ENCODE assay signal across 10 mouse cellular contexts in the genomic region with DNA sequence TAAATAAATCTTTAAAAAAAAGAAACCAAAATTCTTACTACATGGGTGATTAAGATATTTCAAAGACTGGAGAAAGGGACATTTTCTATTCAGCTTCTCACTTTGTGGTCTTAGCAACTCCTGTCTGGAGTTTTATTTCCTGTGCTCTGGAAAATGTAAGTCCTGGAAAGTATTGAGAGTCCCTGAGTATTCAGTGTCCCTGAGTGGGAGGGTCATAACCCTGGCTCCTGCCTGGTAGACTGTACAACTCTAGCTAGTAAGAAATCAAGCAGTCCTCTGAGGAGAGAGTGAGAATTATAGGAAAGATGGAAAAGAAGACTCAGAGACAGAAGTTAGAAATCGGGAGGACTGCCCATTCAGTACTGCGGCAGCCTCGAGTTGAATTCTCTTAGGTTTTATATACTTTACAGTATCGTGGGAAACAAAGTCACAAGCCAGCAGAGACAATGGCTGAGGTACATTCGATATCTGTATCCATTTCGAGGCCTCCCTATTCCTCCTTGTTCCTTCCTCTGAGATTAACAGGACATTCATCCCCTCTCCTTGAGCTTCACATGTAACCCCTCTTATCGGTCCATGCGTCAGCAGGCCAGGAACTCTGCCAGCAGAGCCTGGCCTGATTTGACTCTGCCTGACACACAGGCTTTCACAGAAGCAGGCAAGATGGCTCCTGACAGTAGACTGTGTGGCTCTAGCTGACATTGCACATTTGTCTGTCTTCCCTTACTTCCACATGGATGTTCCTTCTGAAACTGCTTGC. TPM values are rescaled to one million over a fixed set of nuclear protein-coding genes. Genes with fewer than 3 reads are reported as not detected.
DNase-seq lines count a peak whose midpoint lies in the region.
"Had no signal": no experiment of that assay in that cellular context is flagged by ENCODE, and none has a peak within 500 bp of the region (broad histone marks: within the 10 kb centered on the region; RNA-seq: fewer than 3 reads in every experiment).

No protein-coding gene starts in this region.

- DNase-seq in lung, postnatal 10 days, result peak; percentile 26
- no peak for DNase-seq in lung, adult 18-20 months
- peak; percentile 83 to 84 for DNase-seq in heart, adult 18-20 months
- peak; percentile 85 to 88 for DNase-seq in heart, postnatal 10 days
- peak; percentile 77 for DNase-seq in testis, postnatal 14 days (ENCODE audit: low spot score)
- no peak for DNase-seq in frontal cortex, postnatal 14 days (ENCODE audit: low spot score in 2 of 2)
- no peak for DNase-seq in cerebellum, adult 9-11 months
- DNase-seq: cerebellum, adult 9-10 months; lung, adult 2 months; retina, postnatal 1 day had no signal

- intact Hi-C loops in heart, postnatal 10 days (cut with DNase I), result loop anchor here (5.0 kb wide), 1 partner anchor 86 kb away; a partner anchor contains a TSS

RNA-seq across cellular contexts. Expression of a gene that starts 12.8 kb away (rescaled TPM):
- under 1 TPM in 1 of 2 experiments, not detected in 1; 0.32 TPM for total RNA-seq in heart, adult 18-20 months (2021)
- under 1 TPM; 0.25 to 0.34 TPM for total RNA-seq in heart, postnatal 10 days (2021)

Comparison
In these comparisons a context has a peak if more than half of its experiments do, and no peak if none do; other contexts are left out.
1. DNase-seq: peak in lung, postnatal 10 days (single experiment), heart, adult 18-20 months (2 of 2), heart, postnatal 10 days (2 of 2) and testis, postnatal 14 days (single experiment); none in lung, adult 18-20 months (0 of 2), frontal cortex, postnatal 14 days (0 of 2) and cerebellum, adult 9-11 months (single experiment).